Mouse (Mus musculus) heart, adult 9 months (tissue): ENCODE results near the gene BC147527.
"Not testable (repeated sequence)": the region's sequence is repeated elsewhere in the genome, so short reads cannot be mapped to it uniquely, and the experiment has no call there.

Experiments
- DNase-seq, 2 experiments: peaks; one replicate each; pipeline ENCODE4 v3.0.0; 2022; ENCODE audit warnings: low spot score in 2 of 2

The BC147527 gene

GRCm38 (mm10) chr13:120299991-120300442, at the start of gene BC147527:
Gene BC147527, plus strand, starts transcription at chr13:120300392.
- DNase-seq: peak; percentile 2 to 17

DNA sequence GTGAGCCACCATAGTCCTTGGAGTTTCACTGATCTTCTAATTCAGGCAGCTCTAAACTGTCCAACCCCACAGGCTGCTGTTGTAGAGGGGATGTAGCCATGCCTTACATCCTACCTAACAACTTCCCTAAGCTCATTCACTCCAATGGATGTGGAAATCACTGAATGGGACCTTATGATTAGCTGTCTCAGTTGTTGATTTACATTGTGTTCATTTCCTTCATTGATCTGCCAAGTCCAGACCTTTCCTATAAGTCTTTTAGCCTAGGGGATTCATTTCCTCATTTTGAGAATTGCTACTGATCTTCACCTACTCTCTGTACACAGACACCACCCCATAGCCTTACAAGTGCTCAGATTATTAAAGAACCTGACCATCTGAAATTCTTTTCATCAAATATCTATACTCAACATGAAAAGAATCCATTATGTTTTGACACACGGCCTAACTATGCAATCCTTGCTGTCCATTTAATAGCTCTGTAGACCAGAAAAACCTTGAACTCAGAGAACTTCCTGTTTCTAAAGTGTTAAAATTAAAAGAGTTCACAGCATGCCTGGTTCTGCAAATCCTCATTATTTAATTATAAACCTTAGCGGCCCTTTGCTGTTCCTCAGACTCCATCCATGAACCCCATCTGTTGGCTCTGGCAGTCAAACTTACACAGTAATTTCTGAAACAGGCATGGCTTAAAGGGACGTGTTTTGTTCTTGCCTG, 48.8 kb upstream of the BC147527 start:
- not testable (repeated sequence) for DNase-seq

- not testable (repeated sequence) for DNase-seq
Observed at GRCm38 (mm10) chr13:120258817-120259658, 41.2 kb upstream of the BC147527 start.

GRCm38 (mm10) chr13:120259718-120260117, 40.5 kb upstream of the BC147527 start:
- not testable (repeated sequence) for DNase-seq

GRCm38 (mm10) chr13:120262870-120263269, 37.3 kb upstream of the BC147527 start, which contains the start of gene AF067061:
Gene AF067061, plus strand, starts transcription at chr13:120263114.
- DNase-seq: not testable (repeated sequence)

GRCm38 (mm10) chr13:120277837-120278236, 22.4 kb upstream of the BC147527 start:
- DNase-seq: not testable (repeated sequence)

GRCm38 (mm10) chr13:120278784-120279183, 21.4 kb upstream of the BC147527 start:
- no peak for DNase-seq

- no peak for DNase-seq
Observed at GRCm38 (mm10) chr13:120299324-120299894, 783 bp upstream of the BC147527 start.

DNA sequence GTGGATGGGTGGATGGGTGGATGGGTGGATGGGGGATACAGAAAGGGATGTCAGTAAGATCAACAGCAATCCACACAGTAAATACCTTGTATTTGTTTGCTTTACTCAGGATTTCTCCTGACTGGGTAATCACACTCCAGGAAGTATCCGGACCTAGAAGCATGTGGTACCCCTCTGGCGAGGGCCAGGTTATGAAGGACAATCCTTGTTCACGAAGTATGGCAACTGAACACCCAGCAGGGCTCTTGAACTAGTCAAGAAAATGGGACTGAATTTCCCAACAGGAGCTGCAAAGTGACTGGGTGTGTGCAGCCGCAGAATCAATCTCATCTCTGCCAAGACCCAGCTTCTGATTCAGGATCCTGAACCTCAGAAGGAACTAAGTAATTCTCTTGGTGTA, 661 bp downstream of the BC147527 start:
- no peak for DNase-seq

DNA sequence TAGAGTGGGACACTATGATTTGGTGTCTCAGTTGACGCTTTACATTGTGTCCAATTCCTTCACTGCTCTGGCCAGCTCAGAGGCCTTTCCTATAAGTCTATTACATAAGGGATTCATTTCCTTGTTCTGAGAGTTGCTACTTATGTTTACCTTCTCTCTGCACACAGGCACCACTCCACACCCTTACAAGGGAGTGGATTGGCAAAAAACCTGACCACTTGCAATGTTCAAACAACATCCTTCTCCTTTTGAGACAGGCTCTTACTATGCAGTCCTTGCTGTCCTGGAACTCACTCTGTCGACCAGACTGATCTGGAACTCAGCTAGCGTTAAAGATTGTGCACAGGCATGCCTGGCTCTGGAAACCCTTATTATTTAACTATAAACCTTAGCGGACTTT, 10.6 kb downstream of the BC147527 start:
- DNase-seq: no peak

DNA sequence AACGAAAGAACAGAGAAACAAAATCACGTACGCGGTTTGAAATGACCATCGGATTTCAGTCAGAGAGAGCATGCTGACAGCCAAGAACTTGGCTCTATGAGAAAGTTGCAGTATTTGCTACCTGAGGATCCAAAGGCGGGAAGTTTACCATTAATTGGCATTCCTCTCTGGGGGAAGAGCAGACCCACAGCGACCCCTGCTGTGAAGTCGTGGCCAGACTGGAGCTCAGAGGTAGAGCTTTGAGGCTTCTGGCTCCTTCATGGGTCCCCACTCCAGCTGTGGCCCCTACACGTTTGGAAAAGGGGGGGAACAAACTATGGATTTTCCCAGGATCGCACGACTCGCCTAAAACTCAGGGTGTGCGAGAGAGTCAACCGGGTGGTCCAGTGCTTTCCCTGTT, 13.4 kb downstream of the BC147527 start:
- no peak for DNase-seq

- not testable (repeated sequence) for DNase-seq
Observed at GRCm38 (mm10) chr13:120316578-120316977, 16.4 kb downstream of the BC147527 start, which contains the start of gene Tcstv3. Gene Tcstv3, plus strand, starts transcription at chr13:120316878.

GRCm38 (mm10) chr13:120320183-120320582, 20.0 kb downstream of the BC147527 start:
- no peak for DNase-seq

- DNase-seq: no peak
Observed at GRCm38 (mm10) chr13:120320721-120321120, 20.5 kb downstream of the BC147527 start.
